Comparison of ENCODE assay signal across 12 mouse cellular contexts in the genomic region with DNA sequence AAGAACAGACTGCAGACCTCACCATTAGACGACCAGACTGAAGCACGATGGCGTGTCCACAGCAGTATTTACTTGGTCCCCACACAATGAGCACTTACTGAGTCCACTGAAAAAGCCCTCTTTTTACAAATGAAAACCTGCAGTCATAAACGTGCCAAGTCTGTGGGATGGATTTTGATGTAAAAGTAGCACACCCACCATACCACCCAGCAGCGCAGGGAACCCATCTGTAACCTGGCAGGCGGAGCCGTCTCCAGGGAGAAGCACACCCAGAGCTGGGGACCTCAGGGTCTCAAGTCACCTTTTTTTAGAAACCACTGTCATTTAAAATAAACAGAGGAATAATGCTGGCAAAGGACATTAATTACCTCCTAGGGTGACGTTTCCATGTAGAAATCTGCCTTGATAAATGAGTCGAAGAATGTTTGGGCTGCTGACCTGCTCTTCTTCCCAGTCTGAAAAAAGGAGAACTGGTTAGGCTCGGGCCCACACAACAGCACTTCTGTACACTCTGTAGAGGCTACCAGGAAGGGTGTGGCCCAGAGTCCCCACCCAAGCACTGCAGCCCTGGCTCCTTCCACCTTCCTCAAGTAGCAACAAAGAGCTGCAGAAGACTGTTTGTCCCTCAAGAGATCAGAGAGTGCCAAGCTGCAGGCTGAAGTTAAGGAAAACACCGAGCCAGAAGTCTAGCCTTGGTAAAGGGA. TPM values are rescaled to one million over a fixed set of nuclear protein-coding genes. Genes with fewer than 3 reads are reported as not detected.
DNase-seq lines count a peak whose midpoint lies in the region; ATAC-seq and TF ChIP-seq lines count a peak whose summit lies in the region.
"Had no signal": no experiment of that assay in that cellular context is flagged by ENCODE, and none has a peak within 500 bp of the region (broad histone marks: within the 10 kb centered on the region; RNA-seq: fewer than 3 reads in every experiment).

No protein-coding gene starts in this region.

- WGBS in liver, embryonic 12.5 days (ENCODE audit: insufficient replicate concordance), result 54% methylated on average over 11 of the region's 11 CpGs
- WGBS in kidney, adult 2 months, result 80% methylated on average over 11 of the region's 11 CpGs
- WGBS in midbrain, embryonic 14.5 days, result 92% methylated on average over 11 of the region's 11 CpGs

- peak overlapping the region; percentile 55; the same call in 1 of the 2 replicates for H3K27ac ChIP-seq in liver, embryonic 12.5 days
- no peak overlapping the region for H3K27ac ChIP-seq in kidney, adult 2 months (ENCODE audit: insufficient read depth, low read depth, low read length)
- H3K27ac ChIP-seq in midbrain, embryonic 14.5 days (replicated peaks; ENCODE audit: low read depth, low read length), result no peak overlapping the region
- H3K27ac ChIP-seq: hindbrain, embryonic 10.5 days; midbrain, embryonic 10.5 days had no signal

- no peaks in the 10 kb centered on the region for H3K27me3 ChIP-seq in liver, embryonic 12.5 days (replicated peaks)
- no peaks in the 10 kb centered on the region for H3K27me3 ChIP-seq in kidney, adult 2 months (replicated peaks; ENCODE audit: control insufficient read depth, insufficient read depth, low read length)
- H3K27me3 ChIP-seq in midbrain, embryonic 14.5 days (ENCODE audit: control insufficient read depth, insufficient read depth, low read length), result no peaks in the 10 kb centered on the region

- peaks cover 51% of the 10 kb centered on the region for H3K4me1 ChIP-seq in liver, embryonic 12.5 days
- H3K4me1 ChIP-seq in kidney, adult 2 months (ENCODE audit: control insufficient read depth, insufficient read depth, low read length), result peaks cover 3% of the 10 kb centered on the region; the same call in 1 of the 2 replicates
- no peaks in the 10 kb centered on the region for H3K4me1 ChIP-seq in midbrain, embryonic 14.5 days (ENCODE audit: control insufficient read depth, insufficient read depth, low read length)
- H3K4me1 ChIP-seq: midbrain, embryonic 10.5 days had no signal

- TF ChIP-seq POLR2A in kidney, adult 2 months (IDR thresholded peaks at IDR 0.05; ENCODE audit: low read depth, low read length), result no peak

- no peak for DNase-seq in frontal cortex, postnatal 10 days (ENCODE audit: low spot score in 2 of 2)
- peak; percentile 61 for DNase-seq in R1 (ENCODE audit: low read depth, low spot score)
- DNase-seq in monocyte, adult 2 months (ENCODE audit: low read depth in 1 of 2, low spot score in 2 of 2), result peak; percentile 37 to 45
- no peak for DNase-seq in kidney, adult 2 months
- DNase-seq in neural tube, embryonic 10.5 days (ENCODE audit: extremely low spot score, low spot score), result no peak
- no peak for DNase-seq in midbrain, embryonic 14.5 days
- DNase-seq: adrenal gland, adult 8-10 months had no signal

- no peaks in the 10 kb centered on the region for H3K9me3 ChIP-seq in liver, embryonic 12.5 days (replicated peaks)
- no peaks in the 10 kb centered on the region for H3K9me3 ChIP-seq in midbrain, embryonic 14.5 days (ENCODE audit: control insufficient read depth, low read length)
- H3K9me3 ChIP-seq: hindbrain, embryonic 10.5 days; midbrain, embryonic 10.5 days had no signal

- H3K36me3 ChIP-seq in liver, embryonic 12.5 days, result peaks cover 44% of the 10 kb centered on the region
- H3K36me3 ChIP-seq in kidney, adult 2 months (ENCODE audit: control insufficient read depth, insufficient read depth, low read length), result peaks cover 2% of the 10 kb centered on the region; the same call in 1 of the 2 replicates
- H3K36me3 ChIP-seq in midbrain, embryonic 14.5 days (ENCODE audit: control insufficient read depth, insufficient read depth, low read length), result peaks cover 41% of the 10 kb centered on the region

- no peak overlapping the region for H3K4me3 ChIP-seq in liver, embryonic 12.5 days
- no peak overlapping the region for H3K4me3 ChIP-seq in kidney, adult 2 months (ENCODE audit: insufficient read depth, low read depth, low read length)
- H3K4me3 ChIP-seq in midbrain, embryonic 14.5 days (replicated peaks; ENCODE audit: low read depth, low read length), result no peak overlapping the region
- H3K4me3 ChIP-seq: erythroblast, embryonic 14.5 days; hindbrain, embryonic 10.5 days; midbrain, embryonic 10.5 days had no signal

- peak overlapping the region; percentile 34 for H3K4me2 ChIP-seq in liver, embryonic 12.5 days
- no peak overlapping the region for H3K4me2 ChIP-seq in midbrain, embryonic 14.5 days (ENCODE audit: low read length)

- peak; percentile 75 for ATAC-seq in frontal cortex, adult (ENCODE audit: low TSS enrichment)
- ATAC-seq in liver, embryonic 12.5 days, result peak; percentile 88
- ATAC-seq in midbrain, embryonic 14.5 days (ENCODE audit: low FRiP score, low TSS enrichment), result no peak

- no peak for TF ChIP-seq CTCF in kidney, adult 2 months (conservative IDR thresholded peaks at IDR 0.05; ENCODE audit: insufficient read depth, insufficient read length, low read depth, low read length)

- no peak overlapping the region for H3K9ac ChIP-seq in liver, embryonic 12.5 days
- no peak overlapping the region for H3K9ac ChIP-seq in midbrain, embryonic 14.5 days (replicated peaks; ENCODE audit: low read length)

RNA-seq across cellular contexts. Expression of a gene that starts 43.5 kb away (rescaled TPM):
- polyA plus RNA-seq in liver, embryonic 12.5 days (2016; fragmentation: Nextera tagmentation; extraction: Ambion mirVana), result 34.0 and 36.3 TPM in 2 replicates
- polyA plus RNA-seq in kidney, adult 2 months (2012; rRNA removed), result 71.2 and 71.3 TPM in 2 replicates
- polyA plus RNA-seq in midbrain, embryonic 14.5 days (2014; fragmentation: Nextera tagmentation; extraction: Ambion mirVana), result 75.7 and 87.9 TPM in 2 replicates

Comparison
In these comparisons a context has a peak if more than half of its experiments do, and no peak if none do; other contexts are left out.
1. DNase-seq: peak in R1 (single experiment) and monocyte, adult 2 months (2 of 2); none in frontal cortex, postnatal 10 days (0 of 2), kidney, adult 2 months (single experiment), neural tube, embryonic 10.5 days (single experiment) and midbrain, embryonic 14.5 days (single experiment).